Mouse (Mus musculus) liver, postnatal 0 days (tissue): Measurements from ENCODE around the gene Atp6v0e. TPM values are rescaled to one million over a fixed set of nuclear protein-coding genes. Genes with fewer than 3 reads are reported as not detected.

ENCODE experiments used
- ATAC-seq: fragments of 200-750 bp; cut with Nextera tagmentation; 2 replicates; pipeline ENCODE4 v1.8.0; 2017; ENCODE audit warnings: mild to moderate bottlenecking, moderate library complexity
- DNase-seq: peaks from one replicate; pipeline ENCODE4 v3.0.0-alpha.2; 2016
- H3K27ac ChIP-seq: fragments of 300-500 bp; sonication (generic); 2 replicates; pipeline ENCODE4 v1.5.1; 2014; ENCODE audit warnings: antibody characterized with exemption, moderate library complexity, mild to moderate bottlenecking, low read depth
- H3K27me3 ChIP-seq: fragments of 300-500 bp; sonication (generic); 2 replicates; pipeline ENCODE4 v1.6.1; 2014; ENCODE audit warnings: low read length, control low read depth, mixed read lengths; ENCODE audit not compliant: insufficient read depth
- H3K36me3 ChIP-seq: fragments of 300-500 bp; sonication (generic); replicated peaks from 2 replicates; pipeline ENCODE4 v1.6.1; 2014; ENCODE audit warnings: mild to moderate bottlenecking, control low read depth, low read length, moderate library complexity, mixed read lengths; ENCODE audit not compliant: insufficient read depth
- H3K4me1 ChIP-seq: fragments of 300-500 bp; sonication (generic); 2 replicates; pipeline ENCODE4 v1.6.1; 2014; ENCODE audit warnings: antibody characterized with exemption, mild to moderate bottlenecking, control low read depth; ENCODE audit not compliant: insufficient read depth
- H3K4me2 ChIP-seq: fragments of 300-500 bp; sonication (generic); 2 replicates; pipeline ENCODE4 v1.6.1; 2014; ENCODE audit warnings: low read depth, mild to moderate bottlenecking, low read length, moderate library complexity, mixed read lengths
- H3K4me3 ChIP-seq: fragments of 300-500 bp; sonication (generic); 2 replicates; pipeline ENCODE4 v1.5.1; 2014; ENCODE audit warnings: low read depth, low read length
- H3K9ac ChIP-seq: fragments of 300-500 bp; sonication (generic); replicated peaks from 2 replicates; pipeline ENCODE4 v1.6.1; 2014; ENCODE audit warnings: mild to moderate bottlenecking, moderate library complexity
- H3K9me3 ChIP-seq: fragments of 300-500 bp; sonication (generic); 2 replicates; pipeline ENCODE4 v1.6.1; 2016; ENCODE audit warnings: mild to moderate bottlenecking, control low read depth, low read length, mixed read lengths
- CTCF ChIP-seq: sonication (generic); IDR thresholded peaks from 2 replicates; pipeline ENCODE4 v1.5.1; 2016; ENCODE audit warnings: antibody characterized with exemption, low read depth
- EP300 ChIP-seq: IDR thresholded peaks from 2 replicates; pipeline ENCODE4 v1.6.1; 2016; ENCODE audit warnings: antibody characterized with exemption, low read depth, mild to moderate bottlenecking
- WGBS: fragments of 180-500 bp; shearing (Covaris S2); extraction: QIAGEN DNeasy Blood & Tissue Kit; methylation state at CpG from one replicate; pipeline ENCODE4 v1.1.7; 2014; ENCODE audit not compliant: insufficient replicate concordance; 5-methylcytosine and 5-hydroxymethylcytosine counted together
- polyA plus RNA-seq: library from polyadenylated mRNA; unstranded; fragments of >200 nt; fragmentation: Nextera tagmentation; extraction: Ambion mirVana; gene quantifications from 2 replicates; pipeline ENCODE4 v1.2.1, GENCODE M21; 2015

Atp6v0e gene
- polyA plus RNA-seq, 1 experiment from 2014 or later: 126 TPM

DNA sequence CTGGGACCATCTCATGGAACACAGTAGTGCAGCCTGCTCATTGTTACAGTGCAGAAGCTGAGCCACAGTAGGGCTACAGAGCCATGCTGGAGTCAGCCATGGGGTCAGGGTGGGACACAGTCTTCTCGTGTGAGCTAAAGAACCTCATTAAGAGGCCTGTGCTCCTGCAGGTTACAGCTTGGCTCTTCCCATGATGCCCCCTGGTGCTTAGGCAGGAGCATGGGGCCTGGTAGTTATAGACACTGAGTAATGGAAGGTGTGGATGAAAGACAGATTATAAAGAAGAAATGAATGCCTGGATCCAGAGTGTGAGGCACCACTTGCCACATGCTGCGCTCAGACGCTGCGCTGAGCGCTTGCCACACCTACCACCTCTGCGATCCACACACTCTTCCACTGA is 34.6 kb upstream of the Atp6v0e start:
- Histone ChIP-seq H3K36me3 (peaks cover 21% of the 10 kb centered on the region; the same call in 1 of the 2 replicates), H3K9me3 (no peaks in the 10 kb centered on the region), H3K4me2 (no peak overlapping the region), H3K27ac (no peak overlapping the region), H3K4me3 (no peak overlapping the region), H3K9ac (no peak overlapping the region), H3K27me3 (no peaks in the 10 kb centered on the region), H3K4me1 (no peaks in the 10 kb centered on the region)
- DNase-seq: no peak
- WGBS: 86% methylated on average over 6 of the region's 6 CpGs
- no peak for ATAC-seq
- TF ChIP-seq CTCF (peak; percentile 39), EP300 (no peak)

DNA sequence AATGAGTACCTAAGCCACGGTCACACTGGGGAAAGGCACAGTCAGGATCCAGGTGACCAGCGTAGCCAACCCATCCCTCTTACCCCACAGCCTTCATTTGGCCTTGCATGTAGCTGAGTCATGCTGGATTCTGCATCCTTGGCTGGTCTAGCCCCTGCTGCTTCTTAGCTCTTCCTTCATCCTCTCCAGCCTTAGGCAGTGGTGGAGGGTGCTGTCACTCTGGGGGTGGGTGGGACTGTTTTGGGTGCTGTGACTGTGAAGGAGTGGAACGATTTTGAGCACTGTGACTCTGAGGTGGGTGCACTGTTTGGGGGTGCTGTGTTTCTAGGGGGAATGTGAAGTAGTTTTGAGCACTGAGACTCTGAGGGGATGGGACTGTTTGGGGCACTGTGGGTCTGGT is 34.1 kb upstream of the Atp6v0e start:
- TF ChIP-seq EP300 (no peak), CTCF (no peak)
- Histone ChIP-seq H3K4me3 (no peak overlapping the region), H3K27me3 (no peaks in the 10 kb centered on the region), H3K4me1 (no peaks in the 10 kb centered on the region), H3K9ac (no peak overlapping the region), H3K27ac (no peak overlapping the region), H3K9me3 (no peaks in the 10 kb centered on the region), H3K4me2 (no peak overlapping the region), H3K36me3 (peaks cover 21% of the 10 kb centered on the region; the same call in 1 of the 2 replicates)
- no peak for ATAC-seq
- 86% methylated on average over 3 of the region's 3 CpGs for WGBS
- no peak for DNase-seq

GRCm38 (mm10) chr17:26631811-26632327 is 31.2 kb upstream of the Atp6v0e start:
- H3K4me1 ChIP-seq: peaks cover 8% of the 10 kb centered on the region
- TF ChIP-seq CTCF (no peak), EP300 (no peak)
- DNase-seq (no peak), ATAC-seq (no peak)
- H3K9me3 ChIP-seq: no peaks in the 10 kb centered on the region
- H3K27me3 ChIP-seq: no peaks in the 10 kb centered on the region
- no peak overlapping the region for H3K4me3 ChIP-seq
- no peak overlapping the region for H3K4me2 ChIP-seq
- 84% methylated on average over 8 of the region's 8 CpGs for whole genome bisulfite sequencing
- peaks cover 26% of the 10 kb centered on the region for H3K36me3 ChIP-seq
- H3K27ac ChIP-seq: no peak overlapping the region
- no peak overlapping the region for H3K9ac ChIP-seq

GRCm38 (mm10) chr17:26633186-26633585 is 29.8 kb upstream of the Atp6v0e start:
- H3K27ac ChIP-seq: no peak overlapping the region

GRCm38 (mm10) chr17:26633926-26634325 is 29.1 kb upstream of the Atp6v0e start:
- DNase-seq (no peak), ATAC-seq (no peak)
- Histone ChIP-seq H3K4me1 (peaks cover 14% of the 10 kb centered on the region), H3K36me3 (peaks cover 23% of the 10 kb centered on the region), H3K27me3 (no peaks in the 10 kb centered on the region), H3K4me3 (no peak overlapping the region), H3K9ac (no peak overlapping the region), H3K27ac (no peak overlapping the region), H3K4me2 (no peak overlapping the region), H3K9me3 (no peaks in the 10 kb centered on the region)
- WGBS: 89% methylated on average over 9 of the region's 9 CpGs
- no peak for TF ChIP-seq EP300
- TF ChIP-seq CTCF: no peak

More at GRCm38 (mm10) chr17:26633186-26633585, 29.8 kb upstream of the Atp6v0e start:
- Histone ChIP-seq H3K36me3 (peaks cover 23% of the 10 kb centered on the region), H3K9ac (no peak overlapping the region), H3K4me2 (no peak overlapping the region), H3K4me3 (no peak overlapping the region), H3K9me3 (no peaks in the 10 kb centered on the region), H3K27me3 (no peaks in the 10 kb centered on the region), H3K4me1 (peaks cover 10% of the 10 kb centered on the region)
- ATAC-seq: no peak
- WGBS: 78% methylated on average over 8 of the region's 9 CpGs
- DNase-seq: no peak
- no peak for TF ChIP-seq CTCF
- TF ChIP-seq EP300: no peak

DNA sequence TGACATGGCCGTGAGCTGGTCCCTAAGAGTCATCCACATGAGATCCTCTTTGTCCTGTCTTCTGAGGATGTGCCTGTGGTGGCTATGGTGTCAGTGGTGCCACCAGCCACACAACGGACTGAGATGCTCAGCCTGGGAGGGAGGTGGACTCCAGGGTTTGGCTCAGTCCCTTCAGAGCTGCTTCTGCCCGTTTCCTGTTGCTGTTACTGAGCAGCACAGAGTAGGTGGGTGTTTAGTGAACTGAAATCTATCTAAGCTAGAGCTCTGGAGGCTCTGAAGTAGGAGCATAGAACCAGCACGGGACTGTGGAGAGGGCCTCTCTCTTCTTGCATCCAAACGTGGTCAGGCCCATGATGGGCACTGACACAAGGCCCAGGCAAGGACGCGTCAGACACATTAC is 28.5 kb upstream of the Atp6v0e start:
- TF ChIP-seq EP300: no peak
- TF ChIP-seq CTCF: no peak
- DNase-seq (no peak), ATAC-seq (no peak)
- Histone ChIP-seq H3K4me1 (peaks cover 14% of the 10 kb centered on the region), H3K36me3 (peaks cover 28% of the 10 kb centered on the region), H3K4me2 (no peak overlapping the region), H3K9ac (no peak overlapping the region), H3K9me3 (no peaks in the 10 kb centered on the region), H3K27me3 (no peaks in the 10 kb centered on the region), H3K27ac (no peak overlapping the region), H3K4me3 (no peak overlapping the region)
- WGBS: 84% methylated on average over 7 of the region's 7 CpGs

- Histone ChIP-seq H3K4me3 (no peak overlapping the region), H3K4me2 (no peak overlapping the region), H3K36me3 (peaks cover 30% of the 10 kb centered on the region), H3K9ac (no peak overlapping the region), H3K4me1 (peaks cover 14% of the 10 kb centered on the region), H3K27me3 (no peaks in the 10 kb centered on the region), H3K27ac (no peak overlapping the region), H3K9me3 (no peaks in the 10 kb centered on the region)
- TF ChIP-seq EP300 (no peak), CTCF (no peak)
- ATAC-seq (no peak), DNase-seq (no peak)
- WGBS: 66% methylated on average over 7 of the region's 7 CpGs
These were observed 27.1 kb upstream of the Atp6v0e start for GRCm38 (mm10) chr17:26635951-26636350.
